Mouse (Mus musculus) intestine, embryonic 16.5 days (tissue): ENCODE data around the gene Vmn1r53. TPM values are rescaled to one million over a fixed set of nuclear protein-coding genes. Genes with fewer than 3 reads are reported as not detected.
"Not testable (repeated sequence)": the region's sequence is repeated elsewhere in the genome, so short reads cannot be mapped to it uniquely, and the experiment has no call there.

Experiments
- ATAC-seq: fragments of 200-750 bp; cut with Nextera tagmentation; 2 replicates; pipeline ENCODE4 v1.8.0; 2017; ENCODE audit warnings: moderate TSS enrichment, moderate library complexity
- H3K27ac ChIP-seq: fragments of 300-500 bp; sonication (generic); 2 replicates; pipeline ENCODE4 v1.5.1; 2014; ENCODE audit warnings: mild to moderate bottlenecking, low read length
- H3K27me3 ChIP-seq: fragments of 300-500 bp; sonication (generic); replicated peaks from 2 replicates; pipeline ENCODE4 v1.6.1; 2014; ENCODE audit warnings: low read length, control low read depth, mixed read lengths; ENCODE audit not compliant: control insufficient read depth, insufficient read depth
- H3K36me3 ChIP-seq: fragments of 300-500 bp; sonication (generic); 2 replicates; pipeline ENCODE4 v1.6.1; 2014; ENCODE audit warnings: low read length, control low read depth; ENCODE audit not compliant: control insufficient read depth, insufficient read depth
- H3K4me1 ChIP-seq: fragments of 300-500 bp; sonication (generic); 2 replicates; pipeline ENCODE4 v1.6.1; 2014; ENCODE audit warnings: low read length, control low read depth, mixed read lengths; ENCODE audit not compliant: control insufficient read depth, insufficient read depth
- H3K4me2 ChIP-seq: fragments of 300-500 bp; sonication (generic); 2 replicates; pipeline ENCODE4 v1.6.1; 2014; ENCODE audit warnings: low read depth, low read length, control low read depth
- H3K4me3 ChIP-seq: fragments of 300-500 bp; sonication (generic); 2 replicates; pipeline ENCODE4 v1.5.1; 2014; ENCODE audit warnings: mild to moderate bottlenecking, low read length
- H3K9ac ChIP-seq: fragments of 300-500 bp; sonication (generic); 2 replicates; pipeline ENCODE4 v1.6.1; 2014; ENCODE audit warnings: low read depth, low read length
- H3K9me3 ChIP-seq: fragments of 300-500 bp; sonication (generic); 2 replicates; pipeline ENCODE4 v1.6.1; 2016; ENCODE audit warnings: low read length, control low read depth; ENCODE audit not compliant: control insufficient read depth
- WGBS: fragments of 180-500 bp; shearing (Covaris S2); extraction: QIAGEN DNeasy Blood & Tissue Kit; methylation state at CpG from one replicate; pipeline ENCODE4 v1.1.7; 2014; 5-methylcytosine and 5-hydroxymethylcytosine counted together
- polyA plus RNA-seq: library from polyadenylated mRNA; unstranded; fragments of >200 nt; fragmentation: Nextera tagmentation; extraction: Ambion mirVana; gene quantifications from 2 replicates; pipeline ENCODE4 v1.2.1, GENCODE M21; 2015

The Vmn1r53 gene
- 0.12 TPM in 2 replicates for polyA plus RNA-seq

GRCm38 (mm10) chr6:90224338-90224737, at the start of gene Vmn1r53:
Gene Vmn1r53, minus strand, starts transcription at chr6:90224438.
- H3K4me2 ChIP-seq, result no peak within 1 kb of the TSS
- no peak within 1 kb of the TSS for H3K27ac ChIP-seq
- no peak within 1 kb of the TSS for H3K9ac ChIP-seq
- H3K36me3 ChIP-seq, result no peaks in the 10 kb centered on the region
- H3K9me3 ChIP-seq, result no peaks in the 10 kb centered on the region
- no peaks in the 10 kb centered on the region for H3K4me1 ChIP-seq
- no peak within 1 kb of the TSS for H3K4me3 ChIP-seq
- H3K27me3 ChIP-seq, result no peaks in the 10 kb centered on the region
- 84% methylated on average over 1 of the region's 1 CpGs for WGBS
- no peak for ATAC-seq

- Histone ChIP-seq H3K9ac (no peak within 1 kb of the TSS), H3K27me3 (no peaks in the 10 kb centered on the region), H3K4me3 (no peak within 1 kb of the TSS), H3K9me3 (no peaks in the 10 kb centered on the region), H3K4me2 (no peak within 1 kb of the TSS), H3K4me1 (no peaks in the 10 kb centered on the region), H3K36me3 (no peaks in the 10 kb centered on the region), H3K27ac (no peak within 1 kb of the TSS)
- 77% methylated on average over 1 of the region's 1 CpGs for WGBS
- no peak for ATAC-seq
These were observed 21.8 kb upstream of the Vmn1r53 start, which contains the start of gene Vmn1r54 for GRCm38 (mm10) chr6:90246000-90246399. Gene Vmn1r54, plus strand, starts transcription at chr6:90246300.

- 73% methylated on average over 3 of the region's 3 CpGs for WGBS
- Histone ChIP-seq H3K9me3 (no peaks in the 10 kb centered on the region), H3K36me3 (no peaks in the 10 kb centered on the region), H3K4me1 (no peaks in the 10 kb centered on the region), H3K27me3 (no peaks in the 10 kb centered on the region), H3K9ac (no peak overlapping the region), H3K4me2 (no peak overlapping the region), H3K27ac (no peak overlapping the region), H3K4me3 (no peak overlapping the region)
- no peak for ATAC-seq
These were observed 19.8 kb upstream of the Vmn1r53 start for GRCm38 (mm10) chr6:90244019-90244418.

- Histone ChIP-seq H3K36me3 (no peaks in the 10 kb centered on the region), H3K4me1 (no peaks in the 10 kb centered on the region), H3K4me2 (no peak overlapping the region), H3K4me3 (no peak overlapping the region), H3K9me3 (no peaks in the 10 kb centered on the region), H3K9ac (no peak overlapping the region), H3K27me3 (no peaks in the 10 kb centered on the region), H3K27ac (no peak overlapping the region)
- no peak for ATAC-seq
- WGBS, result 59% methylated on average over 27 of the region's 27 CpGs
These were observed 8.4 kb upstream of the Vmn1r53 start for GRCm38 (mm10) chr6:90232681-90233080.

- not testable (repeated sequence) for H3K36me3 ChIP-seq, H3K9ac ChIP-seq, H3K9me3 ChIP-seq, H3K27ac ChIP-seq, H3K4me2 ChIP-seq, H3K4me3 ChIP-seq, ATAC-seq, H3K4me1 ChIP-seq, H3K27me3 ChIP-seq
- WGBS, result 78% methylated on average over 4 of the region's 4 CpGs
These were observed 7.9 kb upstream of the Vmn1r53 start for GRCm38 (mm10) chr6:90232114-90232513.

GRCm38 (mm10) chr6:90202493-90202892, 21.7 kb downstream of the Vmn1r53 start, which contains the start of gene V1ra8:
Gene V1ra8, plus strand, starts transcription at chr6:90202793.
- H3K27ac ChIP-seq, H3K36me3 ChIP-seq, H3K4me2 ChIP-seq, H3K27me3 ChIP-seq, ATAC-seq, H3K4me3 ChIP-seq, H3K9ac ChIP-seq, H3K4me1 ChIP-seq, H3K9me3 ChIP-seq: not testable (repeated sequence)
- 83% methylated on average over 2 of the region's 2 CpGs for WGBS

- H3K4me3 ChIP-seq, result no peak within 1 kb of the TSS
- no peaks in the 10 kb centered on the region for H3K27me3 ChIP-seq
- no peaks in the 10 kb centered on the region for H3K36me3 ChIP-seq
- no peak within 1 kb of the TSS for H3K9ac ChIP-seq
- H3K27ac ChIP-seq, result no peak within 1 kb of the TSS
- 66% methylated on average over 2 of the region's 2 CpGs for WGBS
- H3K4me1 ChIP-seq, result no peaks in the 10 kb centered on the region
- no peak within 1 kb of the TSS for H3K4me2 ChIP-seq
- ATAC-seq, result no peak
- H3K9me3 ChIP-seq, result no peaks in the 10 kb centered on the region; the same call in 1 of the 2 replicates
These were observed 49.7 kb downstream of the Vmn1r53 start, which contains the start of gene Vmn1r52 for GRCm38 (mm10) chr6:90174508-90174907. Gene Vmn1r52, plus strand, starts transcription at chr6:90174808.

Other genes starting within 250 kb of the Vmn1r53 start
- not detected in 2 replicates for gene Vmn1r47, start 208.3 kb downstream of the Vmn1r53 start, polyA plus RNA-seq
- not detected in 2 replicates for gene Vmn1r48, start 187.6 kb downstream of the Vmn1r53 start, polyA plus RNA-seq
- not detected in 2 replicates for gene Vmn1r49, start 145.9 kb downstream of the Vmn1r53 start, polyA plus RNA-seq
- gene Vmn1r50, start 123.0 kb downstream of the Vmn1r53 start, polyA plus RNA-seq, result not detected in 2 replicates
- gene Vmn1r51, start 101.8 kb downstream of the Vmn1r53 start, polyA plus RNA-seq, result not detected in 2 replicates
- not detected in 2 replicates for gene Vmn1r52, start 49.6 kb downstream of the Vmn1r53 start, polyA plus RNA-seq
- not detected in 2 replicates for gene V1ra8, start 21.6 kb downstream of the Vmn1r53 start, polyA plus RNA-seq
- not detected in 2 replicates for gene Vmn1r54, start 21.9 kb upstream of the Vmn1r53 start, polyA plus RNA-seq
- not detected in 2 replicates for gene BC048671, start 76.8 kb upstream of the Vmn1r53 start, polyA plus RNA-seq
- gene Chst13, start 100.7 kb upstream of the Vmn1r53 start, polyA plus RNA-seq, result 0.34 and 1.1 TPM in 2 replicates
- gene Uroc1, start 108.8 kb upstream of the Vmn1r53 start, polyA plus RNA-seq, result 0.12 and 0.65 TPM in 2 replicates
- 4.4 and 4.9 TPM in 2 replicates for gene Zxdc, start 145.1 kb upstream of the Vmn1r53 start, polyA plus RNA-seq
- 0.27 and 0.32 TPM in 2 replicates for gene Cfap100, start 204.4 kb upstream of the Vmn1r53 start, polyA plus RNA-seq
- gene Klf15, start 238.1 kb upstream of the Vmn1r53 start, polyA plus RNA-seq, result 5.9 and 6.3 TPM in 2 replicates